Mouse (Mus musculus) fibroblast of lung, adult 2 months (primary cell): Measurements from ENCODE around the gene Nrde2.

Experiments used
- DNase-seq: peaks from one replicate; pipeline ENCODE4 v3.0.0-alpha.2; 2011; ENCODE audit warnings: low read depth

Nrde2 gene

GRCm38 (mm10) chr12:100124913-100125798 lies 34.3 kb downstream of the Nrde2 start:
- no peak for DNase-seq

- no peak for DNase-seq
Observed at GRCm38 (mm10) chr12:100123476-100123875, 36.0 kb downstream of the Nrde2 start.

- peak; percentile 34 for DNase-seq
Observed at GRCm38 (mm10) chr12:100122921-100123381, 36.5 kb downstream of the Nrde2 start.

GRCm38 (mm10) chr12:100115982-100116381 lies 43.5 kb downstream of the Nrde2 start:
- no peak for DNase-seq

- peak; percentile 83 for DNase-seq
Observed at GRCm38 (mm10) chr12:100109986-100110696, 49.3 kb downstream of the Nrde2 start, which contains the start of gene Psmc1. Gene Psmc1, plus strand, starts transcription at chr12:100110154.

- DNase-seq = no peak
Observed at GRCm38 (mm10) chr12:100107436-100107835, 52.0 kb downstream of the Nrde2 start.

GRCm38 (mm10) chr12:100106275-100106895 lies 53.1 kb downstream of the Nrde2 start:
- peak; percentile 31 for DNase-seq

GRCm38 (mm10) chr12:100104530-100104929 lies 54.9 kb downstream of the Nrde2 start:
- DNase-seq = no peak

GRCm38 (mm10) chr12:100101651-100102050 lies 57.8 kb downstream of the Nrde2 start:
- no peak for DNase-seq

GRCm38 (mm10) chr12:100100707-100101030 lies 58.8 kb downstream of the Nrde2 start:
- DNase-seq = no peak

- no peak for DNase-seq
Observed at GRCm38 (mm10) chr12:100099971-100100706, 59.3 kb downstream of the Nrde2 start.

GRCm38 (mm10) chr12:100093046-100093445 lies 66.4 kb downstream of the Nrde2 start:
- DNase-seq = no peak

- DNase-seq = no peak
Observed at GRCm38 (mm10) chr12:100090750-100091149, 68.7 kb downstream of the Nrde2 start.

- no peak for DNase-seq
Observed at GRCm38 (mm10) chr12:100089265-100089664, 70.2 kb downstream of the Nrde2 start.

GRCm38 (mm10) chr12:100088026-100088425 lies 71.4 kb downstream of the Nrde2 start:
- no peak for DNase-seq

- DNase-seq = no peak
Observed at GRCm38 (mm10) chr12:100079636-100080286, 79.7 kb downstream of the Nrde2 start.

GRCm38 (mm10) chr12:100075715-100076114 lies 83.7 kb downstream of the Nrde2 start:
- no peak for DNase-seq
